Mouse (Mus musculus) gastrocnemius, postnatal 10 days (tissue): Measurements from ENCODE around the gene Nck1. TPM values are rescaled to one million over a fixed set of nuclear protein-coding genes. Genes with fewer than 3 reads are reported as not detected.

Experiments used
- DNase-seq: peaks from one replicate; pipeline ENCODE4 v3.0.0; 2021; ENCODE audit warnings: mixed read lengths
- total RNA-seq, 2 experiments: library from RNA; stranded (reverse); gene quantifications; 2 replicates each; pipeline ENCODE4 v1.2.3; 2021

The Nck1 gene
- total RNA-seq, 2 experiments from 2014 or later, result 35.9 to 39.7 TPM

GRCm38 (mm10) chr9:100470228-100470627 is 75.7 kb downstream of the Nck1 start:
- DNase-seq, result no peak

DNA sequence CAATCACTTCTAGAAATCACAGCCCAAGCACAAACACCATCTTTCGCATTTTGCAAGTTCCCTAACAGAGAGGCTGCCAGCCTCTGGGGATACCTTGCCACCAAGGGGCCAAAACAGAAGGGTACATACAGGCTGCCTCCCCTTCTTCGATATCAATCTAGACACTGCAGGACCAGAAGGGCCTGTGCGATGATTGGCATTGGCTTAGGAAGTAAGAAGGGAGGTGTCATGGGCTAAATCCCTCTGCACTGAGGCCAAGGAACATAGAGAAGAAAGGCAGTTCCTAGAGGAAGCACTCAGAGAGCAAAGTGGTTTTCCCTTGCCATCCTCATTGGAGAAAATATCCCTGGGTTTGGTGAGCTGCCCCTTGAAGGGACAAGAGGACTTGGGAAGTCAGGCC is 76.3 kb downstream of the Nck1 start:
- DNase-seq, result no peak

DNA sequence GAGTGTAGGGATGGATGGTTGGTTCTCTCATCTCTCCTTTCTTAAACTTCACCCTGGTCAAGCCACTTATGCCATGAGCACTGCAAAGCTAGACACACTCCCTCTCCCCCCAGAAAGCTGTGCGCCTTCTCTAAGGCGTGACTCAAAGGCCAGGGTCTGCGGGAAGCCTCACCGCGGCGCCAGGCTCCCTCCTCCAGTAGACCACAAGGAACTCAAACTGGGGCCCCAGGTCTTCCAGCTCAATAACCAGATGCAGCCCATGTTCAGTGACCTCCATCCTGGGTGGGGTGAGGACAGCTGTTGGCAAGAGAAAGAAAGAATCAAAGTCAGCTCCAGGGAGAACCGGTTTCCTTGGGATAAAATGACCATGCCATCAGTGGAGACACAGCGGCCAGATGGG is 77.8 kb downstream of the Nck1 start:
- no peak for DNase-seq

- peak; percentile 54 for DNase-seq
Observed at GRCm38 (mm10) chr9:100467653-100468052, 78.3 kb downstream of the Nck1 start.

DNA sequence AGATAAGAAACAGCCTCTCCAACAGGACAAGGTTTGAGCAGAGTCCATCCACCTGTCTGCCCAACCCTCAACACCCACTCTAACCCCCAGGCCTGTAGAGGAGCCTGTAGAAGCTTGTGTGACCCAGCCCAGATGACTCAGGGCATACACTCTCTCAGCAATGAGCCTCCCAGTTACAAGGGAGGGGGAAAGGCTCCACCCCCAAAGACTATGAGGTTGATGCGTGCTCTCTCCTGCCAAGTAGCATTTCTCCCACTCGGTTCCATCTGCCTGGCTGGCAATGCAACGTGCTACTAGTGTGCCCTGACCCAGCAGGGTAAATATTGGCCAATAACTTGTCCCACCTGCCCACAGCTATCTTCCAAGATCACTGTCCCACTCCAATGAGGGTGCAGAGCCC is 79.2 kb downstream of the Nck1 start:
- no peak for DNase-seq

DNA sequence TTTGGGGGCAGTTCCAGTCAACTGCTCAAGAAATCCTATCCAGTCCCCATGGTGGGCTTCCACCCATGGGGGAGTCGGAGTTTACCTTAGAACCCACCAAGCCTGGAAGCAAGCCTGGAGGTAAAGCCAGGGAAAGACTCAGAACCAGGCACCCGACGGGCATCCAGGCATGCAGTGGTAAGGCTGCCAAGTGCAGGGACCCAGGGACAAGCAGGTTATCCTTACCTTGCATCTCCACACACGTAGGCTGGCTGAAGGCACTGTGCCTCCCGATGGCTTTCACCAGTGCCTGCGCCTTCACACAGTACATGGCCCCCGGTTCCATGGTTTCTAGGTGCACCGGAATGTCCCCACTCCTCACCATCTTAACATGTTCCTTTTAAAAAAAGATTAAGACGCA is 79.9 kb downstream of the Nck1 start:
- no peak for DNase-seq

DNA sequence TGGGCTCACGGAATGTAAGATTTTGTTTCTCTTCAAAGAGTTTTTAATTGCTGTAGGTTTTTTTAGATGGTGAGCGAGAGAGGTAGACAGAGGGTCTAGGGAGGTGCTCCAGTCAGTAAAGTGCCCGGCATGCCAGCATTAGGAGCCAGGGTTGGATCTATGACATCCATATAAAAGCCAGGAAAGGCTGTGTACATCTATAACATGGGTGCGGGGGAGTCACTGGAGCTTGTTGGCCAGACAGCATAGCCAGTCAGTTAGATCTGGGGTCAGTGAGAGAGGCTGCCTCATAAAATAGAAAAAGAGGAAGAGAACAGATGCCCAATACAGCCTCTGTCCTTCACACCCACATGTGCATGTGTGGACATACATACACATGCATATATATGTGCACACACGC is 80.6 kb downstream of the Nck1 start:
- no peak for DNase-seq

GRCm38 (mm10) chr9:100463771-100464170 is 82.2 kb downstream of the Nck1 start:
- no peak for DNase-seq

- no peak for DNase-seq
Observed at GRCm38 (mm10) chr9:100462098-100462497, 83.8 kb downstream of the Nck1 start.

DNA sequence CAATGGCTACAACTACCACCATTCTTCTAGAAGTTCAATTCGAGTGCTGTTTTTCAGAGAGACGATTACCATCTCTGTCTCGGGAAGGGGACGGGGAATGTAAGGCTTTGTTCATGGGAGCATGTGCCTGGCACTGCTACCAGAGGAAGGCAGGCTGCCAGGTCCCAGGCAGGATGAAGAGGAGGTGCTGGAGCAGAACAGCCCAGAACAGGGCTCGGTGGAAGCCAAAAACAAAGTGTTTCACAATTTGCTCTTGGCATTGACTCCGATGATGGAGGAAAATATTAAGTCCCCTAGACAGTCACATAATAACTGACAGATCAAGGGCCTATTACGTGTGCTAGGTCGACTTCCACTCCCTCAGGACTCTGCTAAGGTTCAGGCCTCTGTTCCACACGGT is 84.3 kb downstream of the Nck1 start:
- peak; percentile 34 for DNase-seq

DNA sequence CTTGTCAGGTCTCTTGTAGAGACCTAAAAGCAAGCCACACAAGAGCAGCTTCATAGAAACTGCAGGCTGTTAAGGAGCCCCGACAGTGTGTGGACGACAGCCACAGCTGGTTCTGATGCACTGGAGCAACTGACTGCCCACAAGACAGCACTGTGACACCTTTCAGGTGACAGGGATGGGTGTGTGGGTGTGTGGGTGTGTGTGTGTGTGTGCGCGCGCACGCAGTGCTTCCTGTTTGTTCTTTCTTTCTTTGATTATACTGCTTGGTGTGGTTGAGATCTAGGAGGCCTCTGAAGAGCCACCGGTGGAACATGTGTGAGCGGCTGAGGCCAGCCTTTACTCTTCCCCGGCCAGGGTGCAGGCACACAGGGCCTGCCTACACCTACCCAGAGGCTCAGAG is 85.7 kb downstream of the Nck1 start:
- no peak for DNase-seq

DNA sequence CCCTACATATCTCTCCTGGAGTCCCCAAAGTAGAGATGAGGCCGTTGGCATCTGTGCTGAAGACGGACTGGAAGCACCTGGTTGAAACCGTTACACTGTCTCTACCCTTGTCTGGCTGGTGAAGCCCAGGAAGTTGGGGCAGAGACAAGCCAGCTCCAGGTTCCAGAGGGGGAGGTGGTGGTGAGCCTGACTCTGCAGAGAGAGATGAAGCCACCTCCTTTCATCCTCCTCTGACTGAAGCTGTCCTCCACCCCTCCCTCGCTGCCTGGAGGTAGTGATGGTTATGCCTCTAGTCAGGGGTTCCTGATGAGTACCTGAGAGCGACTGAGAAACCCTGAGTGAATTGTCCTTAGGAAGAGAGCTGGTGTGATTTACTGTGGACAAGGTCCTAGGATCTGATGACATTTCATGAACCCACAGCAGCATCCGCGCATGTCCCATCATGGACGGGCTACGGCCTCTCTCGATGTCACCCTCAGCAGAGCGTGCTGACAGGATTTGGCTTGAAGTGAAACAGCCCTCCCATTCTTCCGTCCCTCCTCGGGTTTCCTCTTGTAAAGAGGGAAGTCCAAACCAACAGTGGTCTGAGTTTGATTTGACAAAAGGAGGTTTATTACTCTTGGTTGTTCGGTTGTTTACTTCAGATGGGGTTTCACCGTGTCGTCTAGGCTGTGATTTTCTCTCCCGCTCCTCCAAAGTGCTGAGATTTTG is 87.8 kb downstream of the Nck1 start:
- DNase-seq, result no peak

DNA sequence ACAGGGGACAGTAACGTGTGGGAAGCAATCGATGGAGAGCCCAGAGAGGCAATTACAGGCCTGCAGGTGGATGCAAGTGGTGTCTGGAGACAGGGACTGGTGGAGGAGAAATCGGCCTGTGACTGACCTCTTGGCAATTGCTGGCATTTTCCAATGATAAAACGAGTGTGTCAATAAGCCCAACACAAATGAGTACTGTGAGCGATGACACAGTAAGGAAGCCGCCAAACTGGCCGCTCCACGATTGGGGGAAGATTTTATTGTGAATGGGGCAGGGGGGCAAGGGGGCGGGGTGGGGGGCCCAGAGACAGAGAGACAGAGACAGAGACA is 91.3 kb downstream of the Nck1 start:
- DNase-seq, result no peak

- peak; percentile 81 for DNase-seq
Observed at GRCm38 (mm10) chr9:100453944-100454663, 91.8 kb downstream of the Nck1 start.

DNA sequence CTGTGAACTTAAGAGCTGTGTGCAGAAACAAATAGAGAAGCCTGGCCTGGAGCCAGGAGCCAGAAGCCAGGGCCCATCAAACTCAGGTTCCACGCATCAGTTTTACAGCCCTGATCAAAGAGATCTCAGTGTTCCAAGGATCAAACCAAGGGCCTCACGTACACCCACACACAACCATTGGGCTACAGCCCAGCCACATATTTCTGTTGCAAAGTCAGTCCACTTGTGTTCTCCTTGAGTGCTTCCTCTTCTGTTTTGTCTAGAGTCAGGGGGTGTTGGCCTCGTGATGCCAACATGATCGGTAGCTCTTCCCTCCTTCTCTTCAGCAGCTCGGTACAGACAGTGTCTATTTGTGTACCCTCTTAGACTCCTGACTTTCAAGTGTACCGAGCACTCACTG is 93.5 kb downstream of the Nck1 start:
- DNase-seq, result no peak

GRCm38 (mm10) chr9:100446059-100446686 is 99.8 kb downstream of the Nck1 start:
- DNase-seq, result peak; percentile 85

Other genes starting within 250 kb of the Nck1 start
- 1 to 10 TPM; 2.9 to 3.9 TPM for gene Il20rb, start 59.3 kb downstream of the Nck1 start, total RNA-seq
- gene Slc35g2, start 25.0 kb upstream of the Nck1 start, total RNA-seq, result under 1 TPM; 0.68 to 0.70 TPM
- 10 to 100 TPM; 33.5 to 43.0 TPM for gene Stag1, start 51.7 kb upstream of the Nck1 start, total RNA-seq